Mouse (Mus musculus) brain, embryonic 14.5 days (tissue): ENCODE data around the gene Dnpep.

ENCODE experiments used
- CTCF ChIP-seq: fragments of 200-500 bp; IDR thresholded peaks from 2 replicates; pipeline ENCODE4 v1.5.1; 2012; ENCODE audit warnings: inconsistent platforms, mild to moderate bottlenecking, moderate library complexity, borderline replicate concordance; ENCODE audit not compliant: insufficient read depth, insufficient read length; ENCODE audit errors: extremely low read depth
- POLR2A ChIP-seq: fragments of 200-500 bp; IDR thresholded peaks from 2 replicates; pipeline ENCODE4 v1.6.1; 2012; ENCODE audit warnings: mild to moderate bottlenecking, inconsistent platforms, borderline replicate concordance; ENCODE audit not compliant: poor library complexity, insufficient read depth, insufficient read length, severe bottlenecking; ENCODE audit errors: extremely low read depth

DNA sequence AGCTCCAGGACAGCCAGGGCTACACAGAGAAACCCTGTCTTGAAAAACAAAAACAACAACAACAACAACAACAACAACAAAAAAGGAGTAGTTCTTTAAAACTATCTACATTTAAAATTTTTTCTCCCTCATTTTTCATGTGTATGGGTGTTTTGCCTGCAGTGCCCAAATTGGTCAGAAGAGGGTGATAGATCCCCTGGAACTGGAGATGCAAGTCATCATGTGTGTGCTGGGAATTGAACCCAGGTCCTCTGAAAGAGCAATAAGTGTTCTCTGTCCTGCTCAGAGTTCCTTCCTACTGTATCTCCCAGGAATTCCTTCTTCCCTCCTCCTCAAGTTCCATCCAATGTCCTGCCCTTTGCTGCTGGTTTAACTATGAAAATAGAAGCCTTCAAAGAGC, 9.7 kb upstream of the Dnpep start:
- TF ChIP-seq POLR2A (no peak), CTCF (no peak)
